Mouse (Mus musculus) bone marrow, adult 2 months (tissue): ENCODE measurements around the gene Cyb5r3.

Experiments
- CTCF ChIP-seq: fragments of 200-500 bp; IDR thresholded peaks from 2 replicates; pipeline ENCODE4 v1.5.1; 2011; ENCODE audit warnings: low read length, control low read depth; ENCODE audit not compliant: control insufficient read depth, insufficient read depth
- POLR2A ChIP-seq: fragments of 200-500 bp; IDR thresholded peaks from 2 replicates; pipeline ENCODE4 v1.6.1; 2011; ENCODE audit warnings: low read depth, mild to moderate bottlenecking, control low read depth, low read length, borderline replicate concordance; ENCODE audit not compliant: control insufficient read depth

- TF ChIP-seq CTCF (no peak), POLR2A (no peak)
Observed at GRCm38 (mm10) chr15:83164971-83165471, 7.4 kb downstream of the Cyb5r3 start.
